Mouse (Mus musculus) liver, postnatal 0 days (tissue): ENCODE results near the gene Mterf1b. TPM values are rescaled to one million over a fixed set of nuclear protein-coding genes. Genes with fewer than 3 reads are reported as not detected.

Source experiments
- ATAC-seq: fragments of 200-750 bp; cut with Nextera tagmentation; 2 replicates; pipeline ENCODE4 v1.8.0; 2017; ENCODE audit warnings: mild to moderate bottlenecking, moderate library complexity
- DNase-seq: peaks from one replicate; pipeline ENCODE4 v3.0.0-alpha.2; 2016
- H3K27ac ChIP-seq: fragments of 300-500 bp; sonication (generic); 2 replicates; pipeline ENCODE4 v1.5.1; 2014; ENCODE audit warnings: antibody characterized with exemption, moderate library complexity, mild to moderate bottlenecking, low read depth
- H3K27me3 ChIP-seq: fragments of 300-500 bp; sonication (generic); 2 replicates; pipeline ENCODE4 v1.6.1; 2014; ENCODE audit warnings: low read length, control low read depth, mixed read lengths; ENCODE audit not compliant: insufficient read depth
- H3K36me3 ChIP-seq: fragments of 300-500 bp; sonication (generic); replicated peaks from 2 replicates; pipeline ENCODE4 v1.6.1; 2014; ENCODE audit warnings: mild to moderate bottlenecking, control low read depth, low read length, moderate library complexity, mixed read lengths; ENCODE audit not compliant: insufficient read depth
- H3K4me1 ChIP-seq: fragments of 300-500 bp; sonication (generic); 2 replicates; pipeline ENCODE4 v1.6.1; 2014; ENCODE audit warnings: antibody characterized with exemption, mild to moderate bottlenecking, control low read depth; ENCODE audit not compliant: insufficient read depth
- H3K4me2 ChIP-seq: fragments of 300-500 bp; sonication (generic); 2 replicates; pipeline ENCODE4 v1.6.1; 2014; ENCODE audit warnings: low read depth, mild to moderate bottlenecking, low read length, moderate library complexity, mixed read lengths
- H3K4me3 ChIP-seq: fragments of 300-500 bp; sonication (generic); 2 replicates; pipeline ENCODE4 v1.5.1; 2014; ENCODE audit warnings: low read depth, low read length
- H3K9ac ChIP-seq: fragments of 300-500 bp; sonication (generic); replicated peaks from 2 replicates; pipeline ENCODE4 v1.6.1; 2014; ENCODE audit warnings: mild to moderate bottlenecking, moderate library complexity
- H3K9me3 ChIP-seq: fragments of 300-500 bp; sonication (generic); 2 replicates; pipeline ENCODE4 v1.6.1; 2016; ENCODE audit warnings: mild to moderate bottlenecking, control low read depth, low read length, mixed read lengths
- CTCF ChIP-seq: sonication (generic); IDR thresholded peaks from 2 replicates; pipeline ENCODE4 v1.5.1; 2016; ENCODE audit warnings: antibody characterized with exemption, low read depth
- EP300 ChIP-seq: IDR thresholded peaks from 2 replicates; pipeline ENCODE4 v1.6.1; 2016; ENCODE audit warnings: antibody characterized with exemption, low read depth, mild to moderate bottlenecking
- WGBS: fragments of 180-500 bp; shearing (Covaris S2); extraction: QIAGEN DNeasy Blood & Tissue Kit; methylation state at CpG from one replicate; pipeline ENCODE4 v1.1.7; 2014; ENCODE audit not compliant: insufficient replicate concordance; 5-methylcytosine and 5-hydroxymethylcytosine counted together
- polyA plus RNA-seq: library from polyadenylated mRNA; unstranded; fragments of >200 nt; fragmentation: Nextera tagmentation; extraction: Ambion mirVana; gene quantifications from 2 replicates; pipeline ENCODE4 v1.2.1, GENCODE M21; 2015

The Mterf1b gene
- polyA plus RNA-seq, 1 experiment from 2014 or later = 1.1 TPM

- Histone ChIP-seq H3K4me3 (no peak overlapping the region), H3K36me3 (no peaks in the 10 kb centered on the region), H3K9me3 (no peaks in the 10 kb centered on the region), H3K4me2 (no peak overlapping the region), H3K4me1 (no peaks in the 10 kb centered on the region), H3K27ac (no peak overlapping the region), H3K27me3 (no peaks in the 10 kb centered on the region), H3K9ac (no peak overlapping the region)
- 69% methylated on average over 2 of the region's 2 CpGs for WGBS
- ATAC-seq (no peak), DNase-seq (no peak)
- no peak for TF ChIP-seq EP300
- TF ChIP-seq CTCF = no peak
Observed at GRCm38 (mm10) chr5:4240120-4240519, 48.0 kb downstream of the Mterf1b start.

- WGBS = 46% methylated on average over 3 of the region's 3 CpGs
- no peak overlapping the region for H3K4me2 ChIP-seq
Observed at GRCm38 (mm10) chr5:4245004-4245403, 52.8 kb downstream of the Mterf1b start.

GRCm38 (mm10) chr5:4246095-4246494, 53.9 kb downstream of the Mterf1b start:
- Histone ChIP-seq H3K4me1 (no peaks in the 10 kb centered on the region), H3K4me3 (no peak overlapping the region), H3K9me3 (no peaks in the 10 kb centered on the region), H3K27ac (no peak overlapping the region), H3K4me2 (no peak overlapping the region), H3K36me3 (no peaks in the 10 kb centered on the region), H3K9ac (no peak overlapping the region), H3K27me3 (no peaks in the 10 kb centered on the region)
- WGBS = 27% methylated on average over 2 of the region's 2 CpGs
- TF ChIP-seq EP300 = no peak
- no peak for TF ChIP-seq CTCF
- DNase-seq (no peak), ATAC-seq (no peak)

More at GRCm38 (mm10) chr5:4245004-4245403, 52.8 kb downstream of the Mterf1b start:
- DNase-seq = no peak
- Histone ChIP-seq H3K4me1 (no peaks in the 10 kb centered on the region), H3K36me3 (no peaks in the 10 kb centered on the region), H3K9ac (no peak overlapping the region), H3K27ac (no peak overlapping the region), H3K4me3 (no peak overlapping the region), H3K9me3 (no peaks in the 10 kb centered on the region), H3K27me3 (no peaks in the 10 kb centered on the region)
- TF ChIP-seq CTCF (no peak), EP300 (no peak)
- no peak for ATAC-seq

Other genes with a start within 250 kb of the Mterf1b start
- gene Cyp51, start 87.6 kb upstream of the Mterf1b start, polyA plus RNA-seq = 17.2 and 20.2 TPM in 2 replicates